Mouse (Mus musculus): ENCODE measurements at regions not wholly inside any gene's neighbourhood (a gene's known extent, or its start where the extent isn't known, plus 50 kb on each side); places are given as distances from the start of the nearest gene placed in this dataset.

- ATAC-seq (ENCODE audit: low FRiP score, low read depth): no peak
- H3K36me3 ChIP-seq: no peaks in the 10 kb centered on the region
- 59% methylated on average over 6 of the region's 6 CpGs for WGBS
These were observed 599.1 kb downstream of the Gm19410 start for GRCm38 (mm10) chr8:36364567-36365231.

GRCm38 (mm10) chr8:36365945-36366344 lies 600.4 kb downstream of the Gm19410 start:
- no peak for ATAC-seq (ENCODE audit: low FRiP score, low read depth)
- 82% methylated on average over 2 of the region's 2 CpGs for WGBS
- H3K27ac ChIP-seq (replicated peaks): no peak overlapping the region
- H3K9me3 ChIP-seq: no peaks in the 10 kb centered on the region
- H3K9ac ChIP-seq: no peak overlapping the region
- no peak overlapping the region for H3K4me3 ChIP-seq
- H3K4me2 ChIP-seq: no peak overlapping the region
- peaks cover 13% of the 10 kb centered on the region; the same call in 1 of the 2 replicates for H3K4me1 ChIP-seq (replicated peaks)
- no peaks in the 10 kb centered on the region for H3K27me3 ChIP-seq
- H3K36me3 ChIP-seq: no peaks in the 10 kb centered on the region

More at GRCm38 (mm10) chr8:36364567-36365231, 599.1 kb downstream of the Gm19410 start:
- Histone ChIP-seq H3K9ac (no peak overlapping the region), H3K4me1 (replicated peaks) (peaks cover 13% of the 10 kb centered on the region; the same call in 1 of the 2 replicates), H3K4me3 (no peak overlapping the region), H3K4me2 (no peak overlapping the region), H3K9me3 (no peaks in the 10 kb centered on the region), H3K27me3 (no peaks in the 10 kb centered on the region), H3K27ac (replicated peaks) (no peak overlapping the region)

DNA sequence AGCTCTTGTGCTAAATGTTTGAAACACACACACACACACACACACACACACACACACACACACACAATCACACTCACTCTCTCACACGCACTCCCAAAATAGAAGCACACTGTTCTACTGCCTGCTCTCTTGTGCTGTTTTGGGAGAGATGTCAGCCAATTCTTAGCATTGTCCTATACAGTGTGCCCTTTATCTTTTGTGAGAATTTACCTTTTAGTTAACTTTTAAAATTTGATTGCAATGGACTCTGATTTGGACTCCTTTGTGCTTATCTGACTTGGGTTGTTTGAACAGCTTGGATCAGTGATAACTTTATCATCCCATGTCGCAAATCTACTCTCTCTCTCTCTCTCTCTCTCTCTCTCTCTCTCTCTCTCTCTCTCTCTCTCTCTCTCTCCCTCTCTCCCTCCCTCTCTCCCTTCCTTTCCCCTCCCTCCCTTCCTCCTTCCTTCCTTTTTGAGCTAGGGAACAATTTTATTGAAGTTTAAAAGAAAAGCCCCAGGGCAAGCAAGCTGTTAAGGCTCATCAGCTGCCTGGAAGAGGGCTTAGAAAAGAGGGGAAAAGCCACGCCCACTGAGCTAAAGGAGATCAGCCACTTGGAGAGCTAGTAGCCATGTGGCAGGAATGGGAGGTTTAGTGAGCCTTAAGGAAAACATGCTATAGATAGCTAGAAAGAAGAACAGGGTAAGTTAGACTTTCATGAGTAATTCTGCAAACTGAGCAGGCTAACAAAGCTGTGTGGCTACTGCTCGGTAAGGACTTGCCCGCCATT lies 611.2 kb downstream of the Gm19410 start:
- 68% methylated on average over 5 of the region's 5 CpGs for WGBS

DNA sequence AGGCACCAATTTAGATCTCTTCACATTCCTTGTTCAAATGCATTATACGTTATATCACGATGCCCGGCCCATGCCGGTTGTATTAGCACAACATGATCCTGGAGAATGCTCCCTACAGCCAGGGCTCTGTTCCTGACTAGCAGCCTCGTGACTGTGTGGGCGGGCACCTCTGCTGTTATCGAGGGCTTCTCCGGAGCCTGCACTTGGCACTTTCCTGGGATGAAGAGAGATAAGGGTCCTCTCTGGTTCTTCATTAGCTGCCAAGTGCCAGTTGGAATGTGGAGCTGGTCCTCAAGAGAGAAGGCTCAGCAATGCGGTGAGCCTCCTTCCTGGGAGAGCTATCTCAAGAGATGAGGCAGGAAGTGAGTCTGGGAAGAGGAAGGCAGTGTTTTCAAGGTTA lies 598.9 kb upstream of the AI429214 start:
- no peak for ATAC-seq (ENCODE audit: low FRiP score, low read depth)
- no peaks in the 10 kb centered on the region for H3K36me3 ChIP-seq
- no peaks in the 10 kb centered on the region for H3K4me1 ChIP-seq (replicated peaks)
- WGBS: 90% methylated on average over 9 of the region's 9 CpGs
- H3K9ac ChIP-seq: no peak overlapping the region
- H3K27me3 ChIP-seq: no peaks in the 10 kb centered on the region
- no peak overlapping the region for H3K4me2 ChIP-seq
- no peaks in the 10 kb centered on the region for H3K9me3 ChIP-seq
- H3K4me3 ChIP-seq: no peak overlapping the region
- no peak overlapping the region for H3K27ac ChIP-seq (replicated peaks)

More for the DNA sequence above, 611.2 kb downstream of the Gm19410 start:
- no peak for ATAC-seq (ENCODE audit: low FRiP score, low read depth)
- Histone ChIP-seq H3K4me2 (no peak overlapping the region), H3K9me3 (no peaks in the 10 kb centered on the region), H3K9ac (no peak overlapping the region), H3K27ac (replicated peaks) (no peak overlapping the region), H3K4me1 (replicated peaks) (no peaks in the 10 kb centered on the region), H3K27me3 (no peaks in the 10 kb centered on the region), H3K4me3 (no peak overlapping the region), H3K36me3 (no peaks in the 10 kb centered on the region)

DNA sequence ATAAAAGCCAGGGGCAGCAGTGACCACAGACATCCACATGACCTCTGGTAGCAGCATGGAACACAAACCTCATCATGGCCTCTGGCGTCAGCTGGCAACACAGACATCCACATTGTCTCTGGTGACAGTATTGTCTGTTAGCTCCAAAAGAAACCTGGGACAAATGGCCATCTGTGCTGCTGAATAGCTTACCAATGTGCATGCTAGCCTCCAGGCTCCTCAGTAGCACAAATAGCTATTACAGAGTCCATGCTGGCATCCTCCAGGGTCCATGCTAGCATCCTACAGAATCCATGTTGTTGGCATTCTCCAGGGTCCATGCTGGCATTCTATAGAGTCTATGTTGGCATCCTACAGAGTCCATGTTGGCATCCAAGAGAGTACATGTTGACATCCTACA lies 596.9 kb upstream of the AI429214 start:
- ATAC-seq (ENCODE audit: low FRiP score, low read depth): no peak
- Histone ChIP-seq H3K4me3 (no peak overlapping the region), H3K27me3 (no peaks in the 10 kb centered on the region), H3K27ac (replicated peaks) (no peak overlapping the region), H3K9ac (no peak overlapping the region), H3K9me3 (no peaks in the 10 kb centered on the region), H3K36me3 (no peaks in the 10 kb centered on the region), H3K4me1 (replicated peaks) (no peaks in the 10 kb centered on the region), H3K4me2 (no peak overlapping the region)
- WGBS: 82% methylated on average over 1 of the region's 1 CpGs

DNA sequence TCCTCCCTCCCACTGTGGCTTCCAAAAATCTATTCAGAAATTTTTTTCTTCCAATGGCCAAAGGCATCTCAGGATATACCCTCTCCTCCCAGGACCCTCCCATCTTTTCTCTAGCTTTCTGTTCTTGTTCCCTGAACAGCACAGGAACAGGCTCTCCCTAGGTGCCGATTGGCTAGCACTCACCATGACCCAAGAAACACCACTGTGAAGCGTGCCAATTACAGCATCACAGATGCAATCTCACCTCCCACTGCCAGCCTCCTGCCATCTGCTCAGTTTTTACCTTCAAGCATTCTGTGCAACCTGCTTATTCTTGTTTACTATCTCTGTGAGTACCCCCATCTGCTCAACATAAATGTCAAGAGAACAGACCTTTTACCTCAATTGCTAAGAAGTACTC lies 586.7 kb upstream of the AI429214 start:
- H3K27me3 ChIP-seq: no peaks in the 10 kb centered on the region
- no peak overlapping the region for H3K4me3 ChIP-seq
- H3K9ac ChIP-seq: no peak overlapping the region
- H3K36me3 ChIP-seq: no peaks in the 10 kb centered on the region
- no peaks in the 10 kb centered on the region for H3K4me1 ChIP-seq (replicated peaks)
- 78% methylated on average over 2 of the region's 2 CpGs for WGBS
- H3K9me3 ChIP-seq: no peaks in the 10 kb centered on the region
- ATAC-seq (ENCODE audit: low FRiP score, low read depth): no peak
- no peak overlapping the region for H3K4me2 ChIP-seq
- no peak overlapping the region for H3K27ac ChIP-seq (replicated peaks)
